Mouse (Mus musculus): ENCODE results near the gene Taf5l. TPM values are rescaled to one million over a fixed set of nuclear protein-coding genes. Genes with fewer than 3 reads are reported as not detected.

The Taf5l gene
- polyA plus RNA-seq, 1 experiment from 2014 or later: 28.6 TPM

DNA sequence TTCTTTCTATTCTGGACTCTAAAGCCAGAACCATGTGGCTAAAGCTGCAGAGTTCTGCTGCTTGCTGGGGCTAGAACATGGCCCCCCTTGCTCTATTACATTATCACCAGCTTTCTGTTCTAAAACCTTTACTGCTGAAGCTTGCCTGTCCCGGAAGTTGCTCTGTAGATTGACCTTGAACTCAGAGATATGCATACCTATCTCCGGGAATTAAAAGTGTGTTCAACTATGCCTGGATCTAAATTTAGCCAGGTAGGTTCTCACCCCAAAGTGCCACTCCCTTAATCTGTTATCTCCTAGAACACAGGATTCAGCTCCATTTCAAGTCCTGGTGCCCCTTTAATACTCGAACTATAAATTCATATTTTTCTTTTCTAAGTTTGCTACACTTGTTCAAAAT, 9.6 kb downstream of the Taf5l start:
- no peaks in the 10 kb centered on the region for H3K9me3 ChIP-seq (replicated peaks)
- H3K27ac ChIP-seq: peak overlapping the region; percentile 64
- peaks cover 63% of the 10 kb centered on the region for H3K4me1 ChIP-seq (replicated peaks)
- peaks cover 45% of the 10 kb centered on the region for H3K36me3 ChIP-seq
- ATAC-seq (ENCODE audit: low read depth): peak; percentile 50
- H3K9ac ChIP-seq: peak overlapping the region; percentile 40
- no peaks in the 10 kb centered on the region for H3K27me3 ChIP-seq
- 20% methylated on average over 3 of the region's 3 CpGs for WGBS (ENCODE audit: insufficient replicate concordance)
- DNase-seq: no peak
- no peak overlapping the region for H3K4me3 ChIP-seq (replicated peaks)
- peak overlapping the region; percentile 39 for H3K4me2 ChIP-seq

DNA sequence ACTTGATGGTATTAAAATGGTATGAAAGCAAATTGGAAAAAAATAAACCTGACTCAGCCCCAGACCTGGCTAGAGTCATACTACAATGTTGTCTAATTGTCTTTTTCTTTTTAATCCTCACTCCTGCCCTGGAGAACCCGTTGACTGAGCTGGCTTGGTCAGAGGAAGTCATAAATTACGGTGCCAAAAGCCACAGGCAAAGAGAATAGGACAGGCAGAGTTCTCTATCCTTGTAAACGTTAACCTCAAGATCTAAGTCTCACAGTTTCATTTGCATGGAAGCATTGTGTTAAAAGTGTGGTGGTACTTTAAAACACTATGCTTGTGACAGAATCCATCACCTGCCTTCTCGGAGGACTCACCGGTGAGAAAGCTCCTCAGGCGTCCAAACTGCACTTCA, 13.4 kb downstream of the Taf5l start:
- Histone ChIP-seq H3K27me3 (no peaks in the 10 kb centered on the region), H3K4me1 (replicated peaks) (peaks cover 30% of the 10 kb centered on the region), H3K36me3 (peaks cover 82% of the 10 kb centered on the region), H3K9ac (no peak overlapping the region), H3K9me3 (replicated peaks) (no peaks in the 10 kb centered on the region), H3K27ac (no peak overlapping the region), H3K4me3 (replicated peaks) (no peak overlapping the region), H3K4me2 (no peak overlapping the region)
- 69% methylated on average over 6 of the region's 6 CpGs for WGBS (ENCODE audit: insufficient replicate concordance)
- ATAC-seq (ENCODE audit: low read depth): no peak
- DNase-seq: no peak

DNA sequence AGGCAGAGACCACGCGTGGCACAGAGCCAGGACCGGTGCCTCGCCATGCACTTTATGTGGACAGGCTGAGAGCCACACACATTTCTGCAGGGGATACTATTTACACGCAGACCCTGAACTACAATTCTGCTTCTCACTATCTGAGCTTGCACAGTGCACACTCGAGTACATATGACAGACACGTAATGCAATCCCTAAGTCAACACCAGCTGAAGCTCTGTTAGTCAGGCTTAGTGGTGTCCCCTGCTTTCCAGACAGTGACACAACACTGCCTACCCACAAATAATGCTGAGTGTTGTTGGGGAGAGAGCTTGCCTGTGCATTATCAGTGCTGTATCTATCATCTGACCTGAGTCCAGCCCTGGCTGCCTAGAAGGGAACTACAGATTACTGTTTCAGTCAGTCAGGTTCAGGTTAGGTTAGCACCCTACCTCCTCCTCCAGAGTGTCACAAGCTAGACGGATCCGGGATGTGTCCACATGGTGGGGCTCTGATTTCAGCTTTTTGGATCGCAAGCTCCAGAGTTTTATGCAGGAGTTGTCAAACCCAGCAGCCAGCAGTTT, 18.6 kb downstream of the Taf5l start:
- Histone ChIP-seq H3K4me3 (replicated peaks) (no peak overlapping the region), H3K9me3 (replicated peaks) (no peaks in the 10 kb centered on the region), H3K4me2 (no peak overlapping the region), H3K36me3 (peaks cover 99% of the 10 kb centered on the region), H3K27ac (no peak overlapping the region), H3K27me3 (no peaks in the 10 kb centered on the region), H3K4me1 (replicated peaks) (no peaks in the 10 kb centered on the region), H3K9ac (no peak overlapping the region)
- 89% methylated on average over 10 of the region's 10 CpGs for WGBS (ENCODE audit: insufficient replicate concordance)
- DNase-seq (no peak), ATAC-seq (ENCODE audit: low read depth) (0 out of 2 replicates have a peak, but pooled peaks have one; percentile 23)

DNA sequence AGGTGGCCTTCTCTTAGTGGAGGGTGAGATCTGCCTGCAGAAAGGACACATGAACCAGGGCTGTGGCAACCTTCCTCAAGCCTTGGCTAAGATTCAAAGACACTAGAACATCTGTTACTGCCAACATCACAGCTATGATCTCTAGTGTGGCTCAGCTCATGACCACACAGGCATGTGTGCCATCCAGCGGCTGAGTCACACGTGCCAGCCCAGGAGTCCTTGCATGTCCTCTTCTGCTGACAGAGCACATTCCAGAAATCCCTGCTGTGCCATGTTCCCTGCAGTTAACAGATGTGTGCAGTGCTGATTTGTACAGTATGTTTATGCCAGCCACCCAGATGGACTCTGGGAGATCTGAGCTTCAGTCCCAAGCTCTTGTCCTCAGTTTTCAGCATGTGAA, 21.6 kb downstream of the Taf5l start:
- Histone ChIP-seq H3K9ac (no peak overlapping the region), H3K27me3 (no peaks in the 10 kb centered on the region), H3K27ac (no peak overlapping the region), H3K36me3 (peaks cover 94% of the 10 kb centered on the region), H3K4me3 (replicated peaks) (no peak overlapping the region), H3K4me2 (no peak overlapping the region), H3K9me3 (replicated peaks) (no peaks in the 10 kb centered on the region), H3K4me1 (replicated peaks) (0 out of 2 replicates have a peak, but pooled peaks cover 2% of the 10 kb centered on the region)
- ATAC-seq (ENCODE audit: low read depth): no peak
- no peak for DNase-seq
- 83% methylated on average over 2 of the region's 2 CpGs for WGBS (ENCODE audit: insufficient replicate concordance)

DNA sequence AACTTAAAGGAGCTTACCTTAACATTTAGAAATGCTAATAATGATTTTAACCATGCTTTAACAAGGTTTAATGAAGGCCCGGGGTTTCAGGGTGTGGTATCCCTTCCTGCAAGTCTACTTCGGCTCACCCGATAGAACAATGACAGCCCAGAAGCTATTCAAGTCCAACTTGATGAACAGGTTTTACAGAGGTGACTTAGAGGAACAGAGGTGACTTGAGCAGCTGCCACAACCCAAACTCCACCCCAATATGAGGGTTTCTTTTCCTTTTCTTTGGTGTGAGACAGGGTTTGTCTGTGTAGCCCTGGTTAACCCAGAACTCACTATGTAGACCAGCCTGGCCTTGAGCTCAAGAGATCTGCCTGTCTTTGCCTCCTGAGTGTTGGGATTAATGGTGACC, 27.2 kb downstream of the Taf5l start:
- ATAC-seq (ENCODE audit: low read depth) (no peak), DNase-seq (no peak)
- no peaks in the 10 kb centered on the region for H3K9me3 ChIP-seq (replicated peaks)
- H3K4me3 ChIP-seq (replicated peaks): no peak overlapping the region
- peak overlapping the region; percentile 55 for H3K27ac ChIP-seq
- no peaks in the 10 kb centered on the region for H3K27me3 ChIP-seq
- H3K36me3 ChIP-seq: peaks cover 55% of the 10 kb centered on the region
- no peak overlapping the region for H3K4me2 ChIP-seq
- WGBS (ENCODE audit: insufficient replicate concordance): 85% methylated on average over 3 of the region's 3 CpGs
- no peak overlapping the region for H3K9ac ChIP-seq
- H3K4me1 ChIP-seq (replicated peaks): peaks cover 52% of the 10 kb centered on the region

DNA sequence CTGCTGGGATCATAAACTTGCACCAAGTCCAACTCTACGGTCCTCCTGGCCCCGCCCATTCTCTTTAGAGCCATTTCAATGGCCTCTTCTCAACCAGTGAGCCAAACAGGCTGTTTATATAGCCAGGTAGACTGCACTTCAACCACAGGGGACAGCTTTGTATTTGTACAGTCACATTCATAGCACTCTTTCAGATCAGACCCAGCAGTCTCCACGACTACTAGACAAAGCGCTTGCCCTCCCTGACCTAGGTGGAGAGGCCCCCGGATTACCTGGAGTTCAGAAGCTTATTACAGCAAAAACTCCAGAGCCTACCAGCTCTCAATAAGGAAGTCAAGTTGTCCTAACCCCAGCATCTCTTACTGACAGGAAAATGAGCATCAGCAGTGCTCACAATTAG, 27.6 kb downstream of the Taf5l start:
- ATAC-seq (ENCODE audit: low read depth) (no peak), DNase-seq (no peak)
- Histone ChIP-seq H3K36me3 (peaks cover 51% of the 10 kb centered on the region), H3K27me3 (no peaks in the 10 kb centered on the region), H3K27ac (peak overlapping the region; percentile 55), H3K9me3 (replicated peaks) (no peaks in the 10 kb centered on the region), H3K4me3 (replicated peaks) (no peak overlapping the region), H3K9ac (no peak overlapping the region), H3K4me2 (no peak overlapping the region), H3K4me1 (replicated peaks) (peaks cover 56% of the 10 kb centered on the region)
- whole genome bisulfite sequencing (ENCODE audit: insufficient replicate concordance): 85% methylated on average over 5 of the region's 5 CpGs

DNA sequence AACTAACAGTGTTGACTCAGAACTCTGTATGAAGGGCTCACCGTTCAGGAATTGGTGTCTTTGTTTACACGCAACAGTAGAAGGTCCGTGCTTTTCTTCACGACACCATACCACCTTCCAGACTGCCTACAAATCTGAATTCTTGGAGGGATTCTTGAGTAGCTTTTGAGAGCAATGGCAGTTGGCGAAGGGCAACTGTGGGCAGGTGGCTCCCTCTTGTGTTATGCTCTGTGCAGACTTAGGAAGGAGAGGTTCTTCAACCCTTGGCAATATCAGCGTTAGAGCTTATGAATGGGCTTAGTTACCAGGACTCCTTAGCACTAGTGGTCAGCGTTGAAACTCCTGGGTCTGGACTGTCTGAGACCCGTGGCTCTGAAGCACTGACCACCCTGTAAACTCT, 28.6 kb downstream of the Taf5l start:
- Histone ChIP-seq H3K4me3 (replicated peaks) (no peak overlapping the region), H3K4me2 (no peak overlapping the region), H3K27ac (peak overlapping the region; percentile 100), H3K36me3 (peaks cover 42% of the 10 kb centered on the region), H3K27me3 (no peaks in the 10 kb centered on the region), H3K9ac (no peak overlapping the region), H3K9me3 (replicated peaks) (no peaks in the 10 kb centered on the region), H3K4me1 (replicated peaks) (peaks cover 64% of the 10 kb centered on the region)
- ATAC-seq (ENCODE audit: low read depth): no peak
- DNase-seq: peak; percentile 57
- WGBS (ENCODE audit: insufficient replicate concordance): 77% methylated on average over 8 of the region's 8 CpGs

DNA sequence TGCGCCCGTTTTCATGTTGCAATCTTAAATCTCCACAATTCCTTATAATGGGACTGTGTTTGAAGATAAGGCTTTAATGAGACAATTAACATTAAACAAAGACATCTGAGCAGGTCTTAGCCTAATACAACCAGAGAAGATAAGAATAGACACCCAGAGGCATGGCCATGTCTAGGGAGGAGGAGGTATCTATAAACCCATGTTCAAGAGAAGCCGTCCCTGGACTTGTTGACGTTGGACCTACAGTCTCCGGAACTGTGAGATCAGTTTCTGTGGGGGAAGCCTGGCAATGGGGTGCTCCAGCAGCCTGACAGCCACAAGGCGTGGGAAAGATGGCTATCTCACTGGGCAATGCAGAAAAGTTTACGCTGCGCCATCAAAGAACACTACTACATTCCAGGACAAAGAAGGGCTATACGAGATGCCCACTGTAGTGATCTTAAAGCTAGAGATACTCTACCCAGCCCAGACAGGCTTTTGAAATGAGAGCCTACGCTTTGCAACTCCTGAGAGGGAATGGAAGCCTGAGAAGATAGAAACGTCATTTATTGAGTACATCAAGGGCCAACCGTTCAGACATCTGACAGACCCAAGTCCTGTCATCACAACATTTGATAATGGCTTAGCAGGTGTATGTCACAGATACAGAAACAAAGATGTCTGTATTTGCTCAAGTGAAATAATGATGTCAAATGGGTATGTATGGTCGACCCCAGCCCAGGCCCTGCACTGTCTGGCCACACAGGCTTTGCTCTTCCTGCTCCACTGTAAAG, 30.7 kb downstream of the Taf5l start:
- H3K9me3 ChIP-seq (replicated peaks): no peaks in the 10 kb centered on the region
- peaks cover 85% of the 10 kb centered on the region for H3K4me1 ChIP-seq (replicated peaks)
- no peaks in the 10 kb centered on the region for H3K27me3 ChIP-seq
- H3K4me3 ChIP-seq (replicated peaks): peak overlapping the region; percentile 56
- peaks cover 24% of the 10 kb centered on the region for H3K36me3 ChIP-seq
- WGBS (ENCODE audit: insufficient replicate concordance): 24% methylated on average over 13 of the region's 13 CpGs
- H3K27ac ChIP-seq: peak overlapping the region; percentile 100
- H3K9ac ChIP-seq: peak overlapping the region; percentile 85
- DNase-seq (peak; percentile 62), ATAC-seq (ENCODE audit: low read depth) (peak; percentile 62)
- peak overlapping the region; percentile 83 for H3K4me2 ChIP-seq

DNA sequence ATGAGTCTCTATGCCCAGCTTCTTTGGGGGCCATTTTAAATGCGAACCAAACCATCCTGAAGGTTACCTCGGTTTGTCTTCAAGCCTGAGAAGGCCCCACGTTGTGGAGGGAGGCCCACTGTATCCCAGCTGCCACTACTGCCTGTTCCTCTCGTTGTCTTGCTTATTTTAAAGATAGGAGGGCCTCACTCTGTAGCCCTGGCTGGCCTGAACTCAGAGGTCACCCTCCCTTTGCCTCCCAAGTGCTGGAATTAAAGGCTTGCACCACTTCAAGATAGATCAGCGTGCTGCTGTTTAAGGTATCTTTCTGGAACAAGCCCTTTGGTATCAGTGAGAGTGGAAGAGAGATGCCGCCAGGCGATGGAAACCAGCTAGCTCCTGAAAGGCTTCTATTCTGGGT, 32.1 kb downstream of the Taf5l start:
- Histone ChIP-seq H3K27me3 (no peaks in the 10 kb centered on the region), H3K4me2 (peak overlapping the region; percentile 83), H3K27ac (peak overlapping the region; percentile 100), H3K4me1 (replicated peaks) (peaks cover 91% of the 10 kb centered on the region), H3K9me3 (replicated peaks) (no peaks in the 10 kb centered on the region), H3K4me3 (replicated peaks) (peak overlapping the region; percentile 56), H3K36me3 (peaks cover 12% of the 10 kb centered on the region), H3K9ac (peak overlapping the region; percentile 85)
- 13% methylated on average over 7 of the region's 7 CpGs for WGBS (ENCODE audit: insufficient replicate concordance)
- ATAC-seq (ENCODE audit: low read depth) (peak; percentile 58), DNase-seq (peak; percentile 41)

DNA sequence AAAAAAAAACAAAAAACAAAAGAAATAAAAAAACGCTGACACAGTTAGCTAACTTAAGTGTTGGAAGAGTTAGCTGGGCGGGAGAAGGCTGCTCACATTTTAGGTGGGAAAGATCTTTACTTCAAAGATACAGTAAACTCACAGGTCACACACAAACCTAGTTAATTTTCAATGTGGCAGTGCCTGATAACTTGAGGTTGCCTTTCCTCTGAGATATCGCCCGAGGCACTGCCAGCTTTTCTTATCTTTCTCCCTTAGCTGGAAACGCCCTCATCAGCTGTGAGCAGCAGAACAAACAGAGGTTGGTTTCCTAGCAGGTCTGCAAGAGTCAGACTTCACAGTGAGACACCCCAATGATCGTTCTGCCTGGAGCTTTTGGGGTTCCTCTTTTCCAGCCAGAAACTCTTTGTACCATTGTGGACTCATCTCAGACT, 32.6 kb downstream of the Taf5l start:
- Histone ChIP-seq H3K9me3 (replicated peaks) (no peaks in the 10 kb centered on the region), H3K27ac (peak overlapping the region; percentile 100), H3K36me3 (peaks cover 7% of the 10 kb centered on the region; the same call in 1 of the 2 replicates), H3K9ac (peak overlapping the region; percentile 85), H3K4me1 (replicated peaks) (peaks cover 93% of the 10 kb centered on the region), H3K27me3 (no peaks in the 10 kb centered on the region), H3K4me2 (peak overlapping the region; percentile 83), H3K4me3 (replicated peaks) (peak overlapping the region; percentile 56)
- DNase-seq (peak; percentile 89), ATAC-seq (ENCODE audit: low read depth) (peak; percentile 89)
- WGBS (ENCODE audit: insufficient replicate concordance): 6% methylated on average over 6 of the region's 6 CpGs

DNA sequence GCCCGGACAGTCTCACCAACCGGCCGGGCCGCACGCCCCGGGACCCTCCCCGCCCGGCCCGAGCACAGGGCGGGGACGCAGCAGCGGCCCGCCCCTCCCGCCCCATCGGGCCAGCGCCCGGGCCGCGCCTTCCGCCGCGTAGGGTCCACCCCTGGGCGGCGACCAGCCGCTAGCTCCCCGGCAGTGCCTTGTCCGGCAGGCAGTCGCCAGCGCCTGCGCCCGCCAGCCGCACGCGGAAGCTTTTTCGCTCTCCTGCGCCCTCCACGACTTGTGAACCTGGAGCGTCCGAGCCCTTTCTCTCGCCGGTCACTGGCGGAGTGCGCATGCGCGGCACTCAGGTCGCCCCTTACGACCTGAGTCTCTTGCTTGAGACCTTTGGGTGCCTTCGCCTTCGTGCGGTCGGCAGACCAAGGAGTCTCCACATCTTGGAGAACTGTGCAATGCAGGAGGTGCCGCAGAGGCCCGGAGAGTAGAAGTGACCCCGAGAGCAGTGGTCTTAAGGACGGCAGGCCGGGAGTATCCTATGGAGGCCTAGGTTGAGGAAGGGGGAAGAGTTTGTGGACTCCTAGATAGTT, 38.3 kb downstream of the Taf5l start, which contains the start of gene Abcb10:
Abcb10 (minus strand) TSS at position 297 of the 575 bp plus-strand sequence.
- Histone ChIP-seq H3K9me3 (replicated peaks) (no peaks in the 10 kb centered on the region), H3K36me3 (peaks cover 31% of the 10 kb centered on the region), H3K27ac (peak within 1 kb of the TSS; percentile 100), H3K4me1 (replicated peaks) (peaks cover 80% of the 10 kb centered on the region), H3K27me3 (no peaks in the 10 kb centered on the region), H3K4me3 (replicated peaks) (peak within 1 kb of the TSS; percentile 94), H3K9ac (peak within 1 kb of the TSS; percentile 100), H3K4me2 (peak within 1 kb of the TSS; percentile 79)
- DNase-seq: peak; percentile 87
- peak; percentile 83 for ATAC-seq (ENCODE audit: low read depth)
- under 1% methylated on average over 55 of the region's 56 CpGs for WGBS (ENCODE audit: insufficient replicate concordance)

All from liver, embryonic 13.5 days (tissue).